13 mouse cellular contexts compared by ENCODE assay signal in genomic region chr2:75691316-75691715, GRCm38 (mm10).
"Had no signal": no experiment of that assay in that cellular context is flagged by ENCODE, and none has a peak within 500 bp of the region (broad histone marks: within the 10 kb centered on the region; RNA-seq: fewer than 3 reads in every experiment).

No protein-coding gene starts in this region.

- H3K4me2 ChIP-seq: liver, embryonic 11.5 days; liver, embryonic 15.5 days; midbrain, embryonic 12.5 days; stomach, embryonic 15.5 days had no signal

- H3K27me3 ChIP-seq: liver, embryonic 15.5 days; midbrain, embryonic 12.5 days; stomach, embryonic 15.5 days had no signal

- H3K9me3 ChIP-seq: limb, embryonic 10.5 days; liver, embryonic 15.5 days; midbrain, embryonic 12.5 days; stomach, embryonic 15.5 days had no signal

- H3K9ac ChIP-seq: liver, embryonic 15.5 days; midbrain, embryonic 12.5 days; stomach, embryonic 15.5 days had no signal

- DNase-seq: kidney, postnatal 25 days; lung, adult 2 months; lung, postnatal 36 days; right cerebral cortex, postnatal 14 days; thymus, adult 2 months; thymus, postnatal 25 days had no signal

- ATAC-seq: lung, postnatal 0 days had no signal

- H3K36me3 ChIP-seq: midbrain, embryonic 12.5 days; stomach, embryonic 15.5 days had no signal

- H3K4me3 ChIP-seq: left cerebral cortex, adult 2 months; limb, embryonic 10.5 days; liver, embryonic 15.5 days; midbrain, embryonic 12.5 days; stomach, embryonic 15.5 days had no signal

- H3K27ac ChIP-seq: left cerebral cortex, adult 2 months; limb, embryonic 10.5 days; liver, embryonic 15.5 days; midbrain, embryonic 12.5 days; stomach, embryonic 15.5 days had no signal
